Mouse (Mus musculus) Patski (cell line): ENCODE data around the gene Tbata. TPM values are rescaled to one million over a fixed set of nuclear protein-coding genes. Genes with fewer than 3 reads are reported as not detected.
A peak's percentile ranks its signal among the peaks of the same experiment; 100 is the strongest.

Source experiments
- ATAC-seq: fragments of 100-300 bp; one replicate; pipeline ENCODE4 v1.8.0; 2021
- CTCF ChIA-PET: fragments of 350-600 bp; sonication (Branson Sonifier 250); formaldehyde crosslinking; loops from one replicate; lab custom pipeline; 2022; ENCODE audit warnings: inconsistent platforms; lab: Charles Lee
- POLR2A ChIA-PET: fragments of 350-600 bp; sonication (Branson Sonifier 250); formaldehyde crosslinking; loops from one replicate; lab custom pipeline; 2022; ENCODE audit warnings: antibody characterized with exemption, inconsistent platforms; lab: Charles Lee
- DNase-seq: peaks from one replicate; pipeline ENCODE4 v3.0.0-alpha.2; 2011; ENCODE audit warnings: low read depth, low spot score
- H3K27me3 ChIP-seq: fragments of 371-371 bp; one replicate; pipeline ENCODE4 v1.5.1; 2021
- CTCF ChIP-seq: fragments of 100-300 bp; IDR thresholded peaks from one replicate; pipeline ENCODE4 v1.5.1; 2021
- in situ Hi-C: fragments of 300-500 bp; cut with MboI; formaldehyde crosslinking; loops from 3 replicates; pipeline ENCODE4 v1.11.1; 2018; ENCODE audit warnings: low pct_unique_long_range_greater_than_20kb, mixed read lengths
- polyA plus RNA-seq: library from polyadenylated mRNA; unstranded; gene quantifications from one replicate; pipeline ENCODE4 v1.2.3, GENCODE M21; 2021

The Tbata gene
- polyA plus RNA-seq = not detected

- ChIA-PET CTCF (no interaction called here), POLR2A (no interaction called here)
- ATAC-seq (no peak), DNase-seq (no peak)
- TF ChIP-seq CTCF = no peak
- in situ Hi-C loops = no loop called here
- H3K27me3 ChIP-seq = no peaks in the 10 kb centered on the region
These were observed at the start of gene Tbata for GRCm38 (mm10) chr10:61171654-61172053. Tbata (plus strand) TSS chr10:61171954.

DNA sequence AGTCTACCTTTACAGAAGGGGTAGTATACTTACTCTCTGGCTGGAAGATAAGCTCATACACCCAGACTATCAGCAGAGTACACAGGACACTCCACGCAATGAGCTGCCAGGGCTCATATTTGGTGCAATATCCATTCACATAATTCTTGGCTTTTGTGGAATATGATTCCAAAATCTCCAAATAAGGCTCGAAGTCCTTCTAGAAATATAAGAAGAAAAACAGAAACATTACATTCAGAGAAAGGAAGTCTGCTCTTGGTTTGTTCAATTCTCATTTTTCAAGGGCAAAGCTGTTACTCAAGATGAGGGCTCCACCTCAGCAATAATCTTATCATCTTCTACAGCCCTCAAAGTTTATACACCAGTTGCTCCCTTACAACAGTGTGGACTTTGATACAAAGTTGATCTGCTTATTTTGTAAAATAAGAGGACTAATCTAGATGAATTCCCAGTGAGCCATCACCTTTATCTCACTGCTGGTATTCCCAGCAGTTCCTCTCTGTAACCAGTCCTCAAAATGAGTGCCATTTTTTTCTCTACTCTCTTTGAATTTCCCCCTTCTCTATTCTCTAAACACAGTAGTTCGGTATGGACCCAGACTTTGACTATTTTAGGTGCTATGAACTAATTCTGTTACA lies 48.4 kb upstream of the Tbata start:
- ChIA-PET CTCF (no interaction called here), POLR2A (no interaction called here)
- DNase-seq = no peak
- in situ Hi-C loops = no loop called here
- no peak for ATAC-seq
- no peak for TF ChIP-seq CTCF
- H3K27me3 ChIP-seq = no peaks in the 10 kb centered on the region

DNA sequence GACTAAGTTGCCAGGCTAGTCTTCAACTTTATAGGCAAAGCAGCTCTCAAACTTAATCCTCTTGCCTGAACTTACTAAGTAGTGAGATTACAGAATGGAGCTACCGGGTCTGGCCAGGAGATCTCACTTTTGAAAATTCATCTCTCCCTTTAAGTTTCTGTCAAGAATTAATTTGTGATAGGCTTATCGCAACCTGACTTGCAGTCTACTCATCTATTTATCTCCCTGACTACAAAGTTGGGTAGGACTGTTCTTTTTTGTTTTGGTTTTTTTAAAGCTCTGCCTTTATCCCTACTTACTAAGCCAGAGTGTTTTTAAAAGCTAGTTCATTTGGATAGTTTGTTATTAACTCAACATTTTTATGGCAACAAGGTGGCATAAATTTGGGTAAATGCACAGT lies 47.3 kb upstream of the Tbata start:
- CTCF ChIA-PET = no interaction called here
- ATAC-seq (no peak), DNase-seq (no peak)
- in situ Hi-C loops = no loop called here
- TF ChIP-seq CTCF = no peak
- H3K27me3 ChIP-seq = no peaks in the 10 kb centered on the region
- POLR2A ChIA-PET = no interaction called here

GRCm38 (mm10) chr10:61128701-61129365 lies 42.9 kb upstream of the Tbata start:
- CTCF ChIA-PET = interaction anchor here (1.5 kb wide), 1 partner anchor 14 kb away, joined by 4 read pairs; no protein-coding TSS in a partner anchor
- in situ Hi-C loops = no loop called here
- POLR2A ChIA-PET = interaction anchor here (0.5 kb wide), 1 partner anchor 38 kb away, joined by 4 read pairs; no protein-coding TSS in a partner anchor
- TF ChIP-seq CTCF = no peak
- H3K27me3 ChIP-seq = no peaks in the 10 kb centered on the region
- DNase-seq (no peak), ATAC-seq (no peak)

DNA sequence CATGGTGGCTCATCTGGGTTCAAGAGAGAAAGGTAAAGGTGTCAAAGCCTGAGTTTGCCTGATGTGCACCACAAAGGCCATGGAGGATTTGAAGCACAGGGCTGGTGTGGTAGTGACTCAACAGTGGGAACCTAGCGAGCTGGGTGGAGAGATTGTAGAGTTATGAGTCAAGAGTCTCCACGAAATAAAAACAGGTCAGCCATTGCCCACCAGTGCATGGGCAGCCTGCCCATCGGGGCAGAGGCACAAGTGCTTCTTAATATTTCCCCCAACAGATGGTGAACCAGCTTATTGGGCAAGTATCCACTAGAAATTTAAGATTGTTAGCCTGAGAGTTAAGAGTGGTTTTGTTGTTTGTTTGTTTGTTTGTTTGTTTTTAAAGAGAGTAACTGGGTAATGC lies 40.8 kb upstream of the Tbata start:
- no peak for TF ChIP-seq CTCF
- ChIA-PET POLR2A (no interaction called here), CTCF (interaction anchor here (1.4 to 2.1 kb wide), 3 partner anchors 9 to 17 kb away, joined by 4 to 8 read pairs (median 5); no protein-coding TSS in a partner anchor)
- ATAC-seq (peak; percentile 51), DNase-seq (peak; percentile 68)
- no peaks in the 10 kb centered on the region for H3K27me3 ChIP-seq
- in situ Hi-C loops = no loop called here

- TF ChIP-seq CTCF = no peak
- ATAC-seq (peak; percentile 12), DNase-seq (no peak)
- POLR2A ChIA-PET = interaction anchor here (0.9 kb wide), 1 partner anchor 9 kb away, joined by 3 read pairs; no protein-coding TSS in a partner anchor
- in situ Hi-C loops = no loop called here
- H3K27me3 ChIP-seq = no peaks in the 10 kb centered on the region
- CTCF ChIA-PET = no interaction called here
These were observed 37.7 kb upstream of the Tbata start for GRCm38 (mm10) chr10:61134041-61134440.

- TF ChIP-seq CTCF = no peak
- ChIA-PET POLR2A (interaction anchor here (0.9 to 1.0 kb wide), 2 partner anchors 8 to 12 kb away, joined by 3 to 4 read pairs; partner anchors contain the start of gene Sgpl1), CTCF (no interaction called here)
- in situ Hi-C loops = no loop called here
- H3K27me3 ChIP-seq = no peaks in the 10 kb centered on the region
- ATAC-seq (no peak), DNase-seq (no peak)
These were observed 36.4 kb upstream of the Tbata start for GRCm38 (mm10) chr10:61135226-61135839.

DNA sequence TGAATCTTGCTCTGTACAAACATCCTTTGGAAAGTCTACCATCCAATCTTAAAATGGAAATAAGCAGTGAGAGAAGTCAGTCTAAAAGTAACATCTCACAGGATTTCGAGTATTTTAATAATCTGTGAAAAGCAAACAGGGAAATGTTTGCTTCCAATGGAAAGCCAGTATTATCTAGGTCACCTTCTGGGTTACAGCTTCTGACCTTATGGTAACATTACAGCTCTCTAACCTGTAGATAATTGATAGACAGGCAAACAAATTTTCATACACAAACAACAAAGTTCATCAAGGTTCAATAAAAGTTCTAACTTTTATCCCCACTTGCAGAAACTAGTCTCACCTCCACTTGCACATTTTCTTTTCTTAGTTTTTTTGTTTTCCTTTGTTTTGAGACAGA lies 34.2 kb upstream of the Tbata start:
- ChIA-PET POLR2A (no interaction called here), CTCF (no interaction called here)
- DNase-seq = no peak
- no peak for ATAC-seq
- no peaks in the 10 kb centered on the region for H3K27me3 ChIP-seq
- no peak for TF ChIP-seq CTCF
- in situ Hi-C loops = no loop called here

DNA sequence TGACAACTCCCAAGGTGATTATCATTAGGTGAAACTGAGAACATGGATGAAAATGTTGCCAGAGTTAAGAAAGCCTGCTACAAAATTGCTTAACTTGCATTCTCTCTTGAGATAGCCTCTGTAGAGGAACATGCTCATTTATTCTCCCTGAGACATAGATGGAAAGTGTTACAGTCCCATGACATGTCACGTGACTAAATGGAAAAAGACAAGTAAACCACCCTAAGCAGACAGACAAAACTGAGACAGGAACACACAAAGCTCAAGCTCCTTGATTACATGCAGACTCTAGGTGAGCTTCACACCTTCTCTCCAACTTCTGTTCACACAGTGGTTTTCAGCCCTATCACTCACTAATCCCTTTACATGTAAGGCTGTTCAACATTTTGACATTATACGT lies 28.4 kb upstream of the Tbata start:
- no peak for ATAC-seq
- TF ChIP-seq CTCF = no peak
- DNase-seq = no peak
- ChIA-PET CTCF (interaction anchor here (1.3 to 2.6 kb wide), 5 partner anchors 12 to 56 kb away, joined by 3 to 8 read pairs (median 4); no protein-coding TSS in a partner anchor), POLR2A (interaction anchor here (1.0 kb wide), 1 partner anchor 9 kb away, joined by 3 read pairs; no protein-coding TSS in a partner anchor)
- in situ Hi-C loops = no loop called here
- no peaks in the 10 kb centered on the region for H3K27me3 ChIP-seq

DNA sequence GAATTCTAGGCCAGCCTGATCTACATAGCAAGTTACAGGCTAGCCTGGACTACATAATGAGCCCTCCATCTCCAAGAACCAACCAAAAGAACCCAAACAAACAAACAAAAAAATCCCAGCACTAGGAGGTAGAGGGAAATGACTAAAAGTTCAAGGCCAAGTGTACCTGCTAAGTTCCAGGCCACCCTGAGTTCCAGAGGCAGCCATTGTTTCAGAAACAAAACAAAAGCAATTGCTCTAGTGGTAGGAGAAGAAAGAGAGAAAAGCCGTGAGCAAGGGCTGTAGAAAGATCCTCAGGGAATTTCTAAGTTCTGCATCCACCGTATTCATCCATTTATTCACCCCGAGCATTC lies 26.0 kb upstream of the Tbata start:
- no peak for DNase-seq
- ChIA-PET CTCF (interaction anchor here (1.1 kb wide), 1 partner anchor 36 kb away, joined by 3 read pairs; no protein-coding TSS in a partner anchor), POLR2A (interaction anchor here (0.9 kb wide), 1 partner anchor 72 kb away, joined by 3 read pairs; no protein-coding TSS in a partner anchor)
- no peaks in the 10 kb centered on the region for H3K27me3 ChIP-seq
- ATAC-seq = no peak
- TF ChIP-seq CTCF = no peak
- in situ Hi-C loops = no loop called here
